Mouse (Mus musculus): ENCODE data around the gene Upk1b. TPM values are rescaled to one million over a fixed set of nuclear protein-coding genes. Genes with fewer than 3 reads are reported as not detected.

Gene Upk1b
- polyA plus RNA-seq, 1 experiment: 1.4 TPM

DNA sequence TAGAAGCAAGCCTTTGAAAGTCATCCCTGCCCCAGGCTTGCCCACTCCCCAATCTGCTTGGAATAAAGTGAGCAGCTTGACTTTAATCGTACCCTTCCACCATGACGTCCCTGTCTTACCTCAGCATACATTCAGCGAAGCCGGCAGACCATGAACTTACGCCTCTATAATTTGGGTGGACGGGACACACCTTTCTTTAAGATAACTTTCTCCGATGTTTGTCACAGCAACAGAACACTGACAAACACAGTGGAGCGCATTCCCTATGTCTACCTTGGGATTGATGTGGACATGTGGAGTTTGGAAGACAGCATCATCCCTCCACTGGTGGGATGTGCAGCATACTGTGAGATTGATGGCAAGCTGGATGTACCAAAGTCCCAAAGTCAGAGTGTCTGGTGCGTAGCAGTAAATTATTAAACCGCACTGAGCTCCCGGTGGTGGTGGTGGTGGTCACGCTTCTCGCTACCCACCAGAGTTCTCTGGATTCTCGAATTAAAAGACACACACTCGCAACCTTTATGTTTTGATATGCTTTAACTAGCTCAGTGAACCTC is 71.5 kb downstream of the Upk1b start:
- H3K27ac ChIP-seq (ENCODE audit: insufficient read depth, low read length): no peak overlapping the region
- no peaks in the 10 kb centered on the region for H3K27me3 ChIP-seq (ENCODE audit: control insufficient read depth, insufficient read depth, low read length)
- no peaks in the 10 kb centered on the region; the same call in 1 of the 2 replicates for H3K4me1 ChIP-seq (ENCODE audit: control insufficient read depth, insufficient read depth, insufficient read length)
- no peak overlapping the region for H3K4me3 ChIP-seq (ENCODE audit: extremely low read depth, insufficient read depth, insufficient read length)
- WGBS: 94% methylated on average over 15 of the region's 15 CpGs
- no peak for TF ChIP-seq POLR2A (IDR thresholded peaks at IDR 0.05; ENCODE audit: low read depth, low read length)
- no peak for TF ChIP-seq CTCF (IDR thresholded peaks at IDR 0.05; ENCODE audit: extremely low read depth, insufficient read depth, insufficient read length, insufficient replicate concordance)
- H3K36me3 ChIP-seq (ENCODE audit: control insufficient read depth, insufficient read depth, low read length): no peaks in the 10 kb centered on the region
- no peak for DNase-seq (ENCODE audit: low read depth in 1 of 2, low spot score in 2 of 2)

- no peak overlapping the region for H3K4me3 ChIP-seq (ENCODE audit: extremely low read depth, insufficient read depth, insufficient read length)
Measured at GRCm38 (mm10) chr16:38724974-38725373, 75.2 kb downstream of the Upk1b start.

DNA sequence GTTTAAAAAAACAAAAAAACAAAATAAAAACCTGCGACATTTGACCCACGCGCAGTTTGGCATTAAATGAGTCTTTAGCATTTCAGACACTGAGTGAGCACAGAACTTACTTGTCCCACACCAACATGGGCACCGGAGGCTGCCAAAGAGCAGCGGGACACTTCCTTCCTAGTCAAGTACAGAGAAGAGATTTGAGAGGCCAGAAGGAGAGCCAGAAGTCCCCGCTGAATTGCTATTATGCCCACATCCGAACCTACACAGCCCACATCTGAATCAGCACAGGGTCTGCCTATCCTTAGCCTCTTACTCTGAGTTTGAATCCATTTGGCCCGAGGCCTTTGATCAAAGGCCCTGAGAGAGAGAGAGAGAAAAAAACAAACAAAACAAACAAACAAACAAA is 75.9 kb downstream of the Upk1b start:
- H3K27ac ChIP-seq (ENCODE audit: insufficient read depth, low read length): no peak overlapping the region
- DNase-seq (ENCODE audit: low read depth in 1 of 2, low spot score in 2 of 2): no peak
- 46% methylated on average over 8 of the region's 8 CpGs for WGBS
- TF ChIP-seq POLR2A (IDR thresholded peaks at IDR 0.05; ENCODE audit: low read depth, low read length): no peak
- TF ChIP-seq CTCF (IDR thresholded peaks at IDR 0.05; ENCODE audit: extremely low read depth, insufficient read depth, insufficient read length, insufficient replicate concordance): no peak
- no peaks in the 10 kb centered on the region for H3K27me3 ChIP-seq (ENCODE audit: control insufficient read depth, insufficient read depth, low read length)
- H3K4me1 ChIP-seq (ENCODE audit: control insufficient read depth, insufficient read depth, insufficient read length): no peaks in the 10 kb centered on the region
- no peaks in the 10 kb centered on the region for H3K36me3 ChIP-seq (ENCODE audit: control insufficient read depth, insufficient read depth, low read length)
- H3K4me3 ChIP-seq (ENCODE audit: extremely low read depth, insufficient read depth, insufficient read length): no peak overlapping the region

More at GRCm38 (mm10) chr16:38724974-38725373, 75.2 kb downstream of the Upk1b start:
- Histone ChIP-seq H3K4me1 (ENCODE audit: control insufficient read depth, insufficient read depth, insufficient read length) (no peaks in the 10 kb centered on the region; the same call in 1 of the 2 replicates), H3K27ac (ENCODE audit: insufficient read depth, low read length) (no peak overlapping the region), H3K36me3 (ENCODE audit: control insufficient read depth, insufficient read depth, low read length) (no peaks in the 10 kb centered on the region), H3K27me3 (ENCODE audit: control insufficient read depth, insufficient read depth, low read length) (no peaks in the 10 kb centered on the region)
- WGBS: 39% methylated on average over 13 of the region's 13 CpGs
- no peak for TF ChIP-seq CTCF (IDR thresholded peaks at IDR 0.05; ENCODE audit: extremely low read depth, insufficient read depth, insufficient read length, insufficient replicate concordance)
- no peak for TF ChIP-seq POLR2A (IDR thresholded peaks at IDR 0.05; ENCODE audit: low read depth, low read length)
- no peak for DNase-seq (ENCODE audit: low read depth in 1 of 2, low spot score in 2 of 2)

Other genes with a start within 250 kb of the Upk1b start
- 37.5 and 38.3 TPM in 2 replicates for gene Tmem39a, start 241.6 kb downstream of the Upk1b start, polyA plus RNA-seq (2012; rRNA removed)
- gene Arhgap31, start 87.1 kb downstream of the Upk1b start, polyA plus RNA-seq (2012; rRNA removed): 3.7 and 3.8 TPM in 2 replicates
- gene B4galt4, start 58.1 kb downstream of the Upk1b start, polyA plus RNA-seq (2012; rRNA removed): 1.5 and 2.3 TPM in 2 replicates
- not detected in 2 replicates for gene 4930435E12Rik, start 28.4 kb upstream of the Upk1b start, polyA plus RNA-seq (2012; rRNA removed)
- gene Igsf11, start 92.3 kb upstream of the Upk1b start, polyA plus RNA-seq (2012; rRNA removed): 0.20 and 0.21 TPM in 2 replicates